Mouse (Mus musculus): ENCODE measurements around the gene Rbbp9. TPM values are rescaled to one million over a fixed set of nuclear protein-coding genes. Genes with fewer than 3 reads are reported as not detected.
"Not testable (repeated sequence)": the region's sequence is repeated elsewhere in the genome, so short reads cannot be mapped to it uniquely, and the experiment has no call there.

The Rbbp9 gene
- total RNA-seq (2022): 1 to 10 TPM; 3.9 to 7.2 (median 5.0) TPM

GRCm38 (mm10) chr2:144550529-144550928 is at the start of gene Rbbp9:
Gene Rbbp9, minus strand, starts transcription at chr2:144550869.
- DNase-seq (ENCODE audit: low spot score in 2 of 2): peak in 1 of 2 experiments; percentile 24

- DNase-seq (ENCODE audit: low spot score in 2 of 2): peak; percentile 75 to 85
Measured at GRCm38 (mm10) chr2:144599831-144600687, 49.4 kb upstream of the Rbbp9 start, which contains the start of gene Dtd1. Gene Dtd1, plus strand, starts transcription at chr2:144599897.

GRCm38 (mm10) chr2:144598006-144598405 is 47.3 kb upstream of the Rbbp9 start:
- DNase-seq (ENCODE audit: low spot score in 2 of 2): no peak

GRCm38 (mm10) chr2:144593951-144594651 is 43.4 kb upstream of the Rbbp9 start, which contains the start of gene Smim26:
Gene Smim26, plus strand, starts transcription at chr2:144594054.
- peak; percentile 61 to 62 for DNase-seq (ENCODE audit: low spot score in 2 of 2)

- DNase-seq (ENCODE audit: low spot score in 2 of 2): not testable (repeated sequence)
Measured at GRCm38 (mm10) chr2:144593036-144593435, 42.4 kb upstream of the Rbbp9 start.

- DNase-seq (ENCODE audit: low spot score in 2 of 2): no peak
Measured at GRCm38 (mm10) chr2:144588723-144589122, 38.1 kb upstream of the Rbbp9 start.

GRCm38 (mm10) chr2:144555820-144556552 is 5.3 kb upstream of the Rbbp9 start, which contains the start of gene Sec23b:
Gene Sec23b, plus strand, starts transcription at chr2:144556229.
- DNase-seq (ENCODE audit: low spot score in 2 of 2): peak; percentile 92

GRCm38 (mm10) chr2:144555286-144555819 is 4.7 kb upstream of the Rbbp9 start:
- no peak for DNase-seq (ENCODE audit: low spot score in 2 of 2)

GRCm38 (mm10) chr2:144553905-144554304 is 3.2 kb upstream of the Rbbp9 start:
- no peak for DNase-seq (ENCODE audit: low spot score in 2 of 2)

- no peak for DNase-seq (ENCODE audit: low spot score in 2 of 2)
Measured at GRCm38 (mm10) chr2:144547559-144547958, 3.1 kb downstream of the Rbbp9 start.

GRCm38 (mm10) chr2:144545481-144545880 is 5.2 kb downstream of the Rbbp9 start:
- no peak for DNase-seq (ENCODE audit: low spot score in 2 of 2)

GRCm38 (mm10) chr2:144545061-144545460 is 5.6 kb downstream of the Rbbp9 start:
- DNase-seq (ENCODE audit: low spot score in 2 of 2): no peak

- no peak for DNase-seq (ENCODE audit: low spot score in 2 of 2)
Measured at GRCm38 (mm10) chr2:144544630-144545029, 6.0 kb downstream of the Rbbp9 start.

GRCm38 (mm10) chr2:144543670-144544069 is 7.0 kb downstream of the Rbbp9 start:
- DNase-seq (ENCODE audit: low spot score in 2 of 2): no peak

- DNase-seq (ENCODE audit: low spot score in 2 of 2): no peak
Measured at GRCm38 (mm10) chr2:144541246-144541645, 9.4 kb downstream of the Rbbp9 start.

GRCm38 (mm10) chr2:144537123-144537522 is 13.5 kb downstream of the Rbbp9 start:
- DNase-seq (ENCODE audit: low spot score in 2 of 2): no peak

- DNase-seq (ENCODE audit: low spot score in 2 of 2): no peak
Measured at GRCm38 (mm10) chr2:144527821-144528174, 22.9 kb downstream of the Rbbp9 start.

- DNase-seq (ENCODE audit: low spot score in 2 of 2): peak; percentile 96
Measured at GRCm38 (mm10) chr2:144526981-144527820, 23.5 kb downstream of the Rbbp9 start, which contains the start of the genes Dzank1 and Polr3f. Gene Dzank1, minus strand, starts transcription at chr2:144527414. Gene Polr3f, plus strand, starts transcription at chr2:144527718.

- DNase-seq (ENCODE audit: low spot score in 2 of 2): no peak
Measured at GRCm38 (mm10) chr2:144525856-144526255, 24.8 kb downstream of the Rbbp9 start.

GRCm38 (mm10) chr2:144519772-144520171 is 30.9 kb downstream of the Rbbp9 start:
- DNase-seq (ENCODE audit: low spot score in 2 of 2): no peak

All from gastrocnemius, adult 8-10 months (tissue).